ENCODE assay signal across 8 mouse cellular contexts in genomic region chr4:83314922-83315881, GRCm38 (mm10). TPM values are rescaled to one million over a fixed set of nuclear protein-coding genes. Genes with fewer than 3 reads are reported as not detected.
DNase-seq lines count a peak whose midpoint lies in the region; ATAC-seq and TF ChIP-seq lines count a peak whose summit lies in the region.

No protein-coding gene starts in this region.

- H3K4me3 ChIP-seq in hindbrain, embryonic 13.5 days, result no peak overlapping the region
- no peak overlapping the region for H3K4me3 ChIP-seq in hindbrain, embryonic 12.5 days
- no peak overlapping the region for H3K4me3 ChIP-seq in hindbrain, embryonic 16.5 days (ENCODE audit: low read length)
- peak overlapping the region; percentile 28; the same call in 1 of the 2 replicates for H3K4me3 ChIP-seq in lung, postnatal 0 days (ENCODE audit: low read depth, low read length)
- H3K4me3 ChIP-seq in neural tube, embryonic 15.5 days (replicated peaks), result no peak overlapping the region

- no peaks in the 10 kb centered on the region for H3K36me3 ChIP-seq in hindbrain, embryonic 13.5 days
- no peaks in the 10 kb centered on the region for H3K36me3 ChIP-seq in hindbrain, embryonic 12.5 days
- no peaks in the 10 kb centered on the region for H3K36me3 ChIP-seq in hindbrain, embryonic 16.5 days (ENCODE audit: control insufficient read depth, insufficient read depth, low read length)
- no peaks in the 10 kb centered on the region for H3K36me3 ChIP-seq in lung, postnatal 0 days (ENCODE audit: insufficient read depth, low read length)
- no peaks in the 10 kb centered on the region for H3K36me3 ChIP-seq in neural tube, embryonic 15.5 days

- H3K4me1 ChIP-seq in hindbrain, embryonic 13.5 days (replicated peaks), result peaks cover 15% of the 10 kb centered on the region
- peaks cover 12% of the 10 kb centered on the region; the same call in 1 of the 2 replicates for H3K4me1 ChIP-seq in hindbrain, embryonic 12.5 days
- H3K4me1 ChIP-seq in hindbrain, embryonic 16.5 days (ENCODE audit: control insufficient read depth, insufficient read depth, low read depth, low read length), result 0 out of 2 replicates have a peak, but pooled peaks cover 2% of the 10 kb centered on the region
- H3K4me1 ChIP-seq in lung, postnatal 0 days (ENCODE audit: insufficient read depth, low read depth, low read length), result peaks cover 11% of the 10 kb centered on the region
- peaks cover 14% of the 10 kb centered on the region; the same call in 1 of the 2 replicates for H3K4me1 ChIP-seq in neural tube, embryonic 15.5 days

- no peak overlapping the region for H3K4me2 ChIP-seq in hindbrain, embryonic 13.5 days
- no peak overlapping the region for H3K4me2 ChIP-seq in hindbrain, embryonic 12.5 days (replicated peaks)
- H3K4me2 ChIP-seq in hindbrain, embryonic 16.5 days (ENCODE audit: low read length), result peak overlapping the region; percentile 24
- H3K4me2 ChIP-seq in lung, postnatal 0 days (replicated peaks; ENCODE audit: low read depth, low read length), result peak overlapping the region; percentile 55
- no peak overlapping the region for H3K4me2 ChIP-seq in neural tube, embryonic 15.5 days

- 53% methylated on average over 13 of the region's 13 CpGs for WGBS in hindbrain, embryonic 13.5 days
- 50% methylated on average over 13 of the region's 13 CpGs for WGBS in hindbrain, embryonic 12.5 days
- 53% methylated on average over 13 of the region's 13 CpGs for whole genome bisulfite sequencing in hindbrain, embryonic 16.5 days
- 27% methylated on average over 13 of the region's 13 CpGs for WGBS in lung, postnatal 0 days
- 60% methylated on average over 13 of the region's 13 CpGs for WGBS in neural tube, embryonic 15.5 days

- TF ChIP-seq EP300 in lung, postnatal 0 days (IDR thresholded peaks at IDR 0.05), result no peak

- no peak overlapping the region for H3K9ac ChIP-seq in hindbrain, embryonic 13.5 days
- H3K9ac ChIP-seq in hindbrain, embryonic 12.5 days, result no peak overlapping the region
- peak overlapping the region; percentile 17; the same call in 1 of the 2 replicates for H3K9ac ChIP-seq in hindbrain, embryonic 16.5 days (ENCODE audit: low read depth, low read length)
- peak overlapping the region; percentile 39; the same call in 1 of the 2 replicates for H3K9ac ChIP-seq in lung, postnatal 0 days (replicated peaks; ENCODE audit: low read depth)
- no peak overlapping the region for H3K9ac ChIP-seq in neural tube, embryonic 15.5 days (replicated peaks)

- H3K9me3 ChIP-seq in hindbrain, embryonic 13.5 days, result no peaks in the 10 kb centered on the region
- no peaks in the 10 kb centered on the region for H3K9me3 ChIP-seq in hindbrain, embryonic 12.5 days (replicated peaks)
- H3K9me3 ChIP-seq in hindbrain, embryonic 16.5 days (ENCODE audit: control insufficient read depth, low read length), result no peaks in the 10 kb centered on the region
- H3K9me3 ChIP-seq in lung, postnatal 0 days (ENCODE audit: low read length), result no peaks in the 10 kb centered on the region
- no peaks in the 10 kb centered on the region for H3K9me3 ChIP-seq in neural tube, embryonic 15.5 days (replicated peaks)

- peak; percentile 9 for DNase-seq in c-Kit-positive CD71-positive TER-119-positive erythroid progenitor cells, embryonic 14.5 days (ENCODE audit: low spot score)
- DNase-seq in lung, postnatal 0 days (ENCODE audit: low spot score), result peak; percentile 66
- peak; percentile 25 to 38 for DNase-seq in thymus, postnatal 10 days (ENCODE audit: low spot score in 2 of 2)

- no peak overlapping the region for H3K27ac ChIP-seq in hindbrain, embryonic 13.5 days
- H3K27ac ChIP-seq in hindbrain, embryonic 12.5 days, result no peak overlapping the region
- H3K27ac ChIP-seq in hindbrain, embryonic 16.5 days (ENCODE audit: low read depth, low read length), result no peak overlapping the region
- peak overlapping the region; percentile 85 for H3K27ac ChIP-seq in lung, postnatal 0 days (ENCODE audit: low read length)
- no peak overlapping the region for H3K27ac ChIP-seq in neural tube, embryonic 15.5 days (replicated peaks)

- no peaks in the 10 kb centered on the region; the same call in 1 of the 2 replicates for H3K27me3 ChIP-seq in hindbrain, embryonic 13.5 days
- H3K27me3 ChIP-seq in hindbrain, embryonic 12.5 days, result no peaks in the 10 kb centered on the region
- no peaks in the 10 kb centered on the region for H3K27me3 ChIP-seq in hindbrain, embryonic 16.5 days (replicated peaks; ENCODE audit: control insufficient read depth, insufficient read depth, low read length)
- H3K27me3 ChIP-seq in lung, postnatal 0 days (replicated peaks; ENCODE audit: insufficient read depth, low read length), result no peaks in the 10 kb centered on the region
- H3K27me3 ChIP-seq in neural tube, embryonic 15.5 days (replicated peaks), result no peaks in the 10 kb centered on the region

- peak; percentile 72 for ATAC-seq in hindbrain, embryonic 13.5 days (ENCODE audit: low FRiP score)
- ATAC-seq in hindbrain, embryonic 12.5 days (ENCODE audit: low FRiP score), result no peak
- peak; percentile 64 for ATAC-seq in CD4-positive, CD25-positive, alpha-beta regulatory T cell, adult 4 months
- peak; percentile 69; the same call in 1 of the 2 replicates for ATAC-seq in hindbrain, embryonic 16.5 days
- ATAC-seq in lung, postnatal 0 days, result peak; percentile 73
- no peak for ATAC-seq in neural tube, embryonic 15.5 days (ENCODE audit: low FRiP score)

- no peak for TF ChIP-seq CTCF in lung, postnatal 0 days (IDR thresholded peaks at IDR 0.05)

RNA-seq across cellular contexts. Expression of gene Ttc39b, which starts 8.9 kb away (rescaled TPM):
- polyA plus RNA-seq in hindbrain, embryonic 13.5 days (2015; fragmentation: Nextera tagmentation; extraction: Ambion mirVana), result 5.3 and 5.5 TPM in 2 replicates
- 2.9 and 3.7 TPM in 2 replicates for polyA plus RNA-seq in hindbrain, embryonic 12.5 days (2016; fragmentation: Nextera tagmentation; extraction: Ambion mirVana)
- 100 to 1,000 TPM in 1 of 2 experiments, 10 to 100 TPM in 1; 90.9 to 104 TPM for polyA plus RNA-seq in CD4-positive, CD25-positive, alpha-beta regulatory T cell, adult 4 months (2017; shearing (Covaris generic))
- 6.2 and 6.4 TPM in 2 replicates for polyA plus RNA-seq in hindbrain, embryonic 16.5 days (2015; fragmentation: Nextera tagmentation; extraction: Ambion mirVana)
- 6.7 and 7.5 TPM in 2 replicates for polyA plus RNA-seq in lung, postnatal 0 days (2015; fragmentation: Nextera tagmentation; extraction: Ambion mirVana)
- 7.4 and 7.7 TPM in 2 replicates for polyA plus RNA-seq in neural tube, embryonic 15.5 days (2015; fragmentation: Nextera tagmentation; extraction: Ambion mirVana)

Comparison
In these comparisons a context has a peak if more than half of its experiments do, and no peak if none do; other contexts are left out.
1. ATAC-seq: peak in hindbrain, embryonic 13.5 days (single experiment), CD4-positive, CD25-positive, alpha-beta regulatory T cell, adult 4 months (single experiment), hindbrain, embryonic 16.5 days (single experiment) and lung, postnatal 0 days (single experiment); none in hindbrain, embryonic 12.5 days (single experiment) and neural tube, embryonic 15.5 days (single experiment).
2. H3K4me2 ChIP-seq: peak in hindbrain, embryonic 16.5 days (single experiment) and lung, postnatal 0 days (single experiment); none in hindbrain, embryonic 13.5 days (single experiment), hindbrain, embryonic 12.5 days (single experiment) and neural tube, embryonic 15.5 days (single experiment).
3. H3K9ac ChIP-seq: peak in hindbrain, embryonic 16.5 days (single experiment) and lung, postnatal 0 days (single experiment); none in hindbrain, embryonic 13.5 days (single experiment), hindbrain, embryonic 12.5 days (single experiment) and neural tube, embryonic 15.5 days (single experiment).
4. DNase-seq: peak in every context shown above with its lines; median percentile 66 in lung, postnatal 0 days; 32 in thymus, postnatal 10 days; 9 in c-Kit-positive CD71-positive TER-119-positive erythroid progenitor cells, embryonic 14.5 days.
5. RNA of gene Ttc39b, which starts 8.9 kb away (polyA plus RNA-seq): 90.9 to 104 TPM in CD4-positive, CD25-positive, alpha-beta regulatory T cell, adult 4 months; 6.7 to 7.5 TPM in lung, postnatal 0 days, 7.4 to 7.7 TPM in neural tube, embryonic 15.5 days, 6.2 to 6.4 TPM in hindbrain, embryonic 16.5 days, 5.3 to 5.5 TPM in hindbrain, embryonic 13.5 days and 2.9 to 3.7 TPM in hindbrain, embryonic 12.5 days; every median in the first group is over 10 times any median in the second.